Mouse (Mus musculus): ENCODE measurements around the gene Apol7e.
"Not testable (repeated sequence)": the region's sequence is repeated elsewhere in the genome, so short reads cannot be mapped to it uniquely, and the experiment has no call there.

- not testable (repeated sequence) for TF ChIP-seq CTCF (IDR thresholded peaks at IDR 0.05; ENCODE audit: insufficient read depth, low read length); POLR2A (IDR thresholded peaks at IDR 0.05; ENCODE audit: borderline replicate concordance, extremely low read depth, low read depth, low read length)
Observed at GRCm38 (mm10) chr15:77661841-77662240, 36.8 kb upstream of the Apol7e start.
